Mouse (Mus musculus) erythroblast, embryonic 14.5 days (primary cell): ENCODE measurements around the gene Tmem245. TPM values are rescaled to one million over a fixed set of nuclear protein-coding genes. Genes with fewer than 3 reads are reported as not detected.

Source experiments
- H3K27me3 ChIP-seq: 2 replicates; pipeline ENCODE4 v1.6.1; 2012; ENCODE audit warnings: inconsistent platforms; ENCODE audit not compliant: control insufficient read depth
- H3K36me3 ChIP-seq: 2 replicates; pipeline ENCODE4 v1.6.1; 2012; ENCODE audit warnings: mild to moderate bottlenecking, inconsistent platforms; ENCODE audit not compliant: control insufficient read depth
- H3K4me1 ChIP-seq: 2 replicates; pipeline ENCODE4 v1.6.1; 2012; ENCODE audit warnings: inconsistent platforms; ENCODE audit not compliant: control insufficient read depth
- H3K4me3 ChIP-seq: replicated peaks from 2 replicates; pipeline ENCODE3; 2012; ENCODE audit warnings: moderate library complexity, mild to moderate bottlenecking, inconsistent platforms
- H3K9me3 ChIP-seq: 2 replicates; pipeline ENCODE4 v1.6.1; 2012; ENCODE audit warnings: low read length, inconsistent platforms, mixed read lengths; ENCODE audit not compliant: control insufficient read depth
- GATA1 ChIP-seq: IDR thresholded peaks from 2 replicates; pipeline ENCODE4 v1.6.1; 2012; ENCODE audit warnings: low read length, inconsistent platforms, mixed read lengths
- TAL1 ChIP-seq: IDR thresholded peaks from 3 replicates; pipeline ENCODE4 v1.6.1; 2012; ENCODE audit warnings: low read length, inconsistent platforms, mixed read lengths
- polyA plus RNA-seq: library from polyadenylated mRNA; stranded (reverse); fragments of >175 nt; gene quantifications from 2 replicates; pipeline ENCODE4 v1.2.3, GENCODE M21; 2012

Tmem245 gene
- polyA plus RNA-seq, 1 experiment: 0.01 TPM

DNA sequence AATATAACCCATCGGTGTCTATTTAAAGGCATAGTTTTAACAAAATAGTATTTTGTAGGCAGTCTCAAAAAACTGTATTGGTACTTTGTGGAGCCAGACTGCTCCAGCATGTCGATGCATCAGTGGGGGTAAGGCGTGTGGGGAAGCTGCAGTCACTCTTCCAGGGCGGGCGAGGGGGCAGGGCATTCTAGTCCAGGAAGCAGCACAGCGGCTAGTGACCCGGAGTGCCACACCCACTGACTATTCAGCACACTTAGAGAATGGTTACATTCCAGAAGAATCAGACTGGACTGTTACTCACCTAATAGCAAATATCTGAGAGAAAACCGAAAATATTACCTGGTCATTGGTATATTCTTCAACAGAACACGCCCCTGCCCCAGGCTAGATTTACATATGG is 10.3 kb upstream of the Tmem245 start:
- Histone ChIP-seq H3K9me3 (no peaks in the 10 kb centered on the region), H3K27me3 (no peaks in the 10 kb centered on the region), H3K4me1 (peaks cover 5% of the 10 kb centered on the region; the same call in 1 of the 2 replicates), H3K4me3 (no peak overlapping the region), H3K36me3 (no peaks in the 10 kb centered on the region)
- TF ChIP-seq GATA1 (no peak), TAL1 (no peak)

DNA sequence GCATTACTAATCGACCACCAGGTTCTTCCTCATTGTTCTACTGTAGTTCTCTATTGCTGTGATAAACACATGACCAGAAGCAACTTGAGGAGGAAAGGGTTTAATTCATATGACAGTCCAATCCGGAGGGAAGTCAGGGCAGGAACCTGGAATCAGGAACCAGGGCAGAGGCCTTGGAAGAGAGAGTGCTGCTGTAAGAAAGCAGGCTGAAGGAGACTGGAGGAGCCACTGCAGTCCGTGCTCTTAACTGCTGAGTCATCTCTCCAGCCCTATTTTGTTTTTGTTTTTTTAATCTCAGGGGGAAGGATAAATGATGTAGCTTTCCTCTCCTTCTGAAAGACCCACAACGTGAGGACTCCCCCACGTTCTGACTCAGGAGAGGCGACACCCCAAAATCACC is 6.0 kb upstream of the Tmem245 start:
- H3K36me3 ChIP-seq: no peaks in the 10 kb centered on the region
- no peaks in the 10 kb centered on the region for H3K9me3 ChIP-seq
- TF ChIP-seq GATA1 (no peak), TAL1 (no peak)
- H3K27me3 ChIP-seq: peaks cover 5% of the 10 kb centered on the region; the same call in 1 of the 2 replicates
- peaks cover 5% of the 10 kb centered on the region; the same call in 1 of the 2 replicates for H3K4me1 ChIP-seq
- H3K4me3 ChIP-seq: no peak overlapping the region

DNA sequence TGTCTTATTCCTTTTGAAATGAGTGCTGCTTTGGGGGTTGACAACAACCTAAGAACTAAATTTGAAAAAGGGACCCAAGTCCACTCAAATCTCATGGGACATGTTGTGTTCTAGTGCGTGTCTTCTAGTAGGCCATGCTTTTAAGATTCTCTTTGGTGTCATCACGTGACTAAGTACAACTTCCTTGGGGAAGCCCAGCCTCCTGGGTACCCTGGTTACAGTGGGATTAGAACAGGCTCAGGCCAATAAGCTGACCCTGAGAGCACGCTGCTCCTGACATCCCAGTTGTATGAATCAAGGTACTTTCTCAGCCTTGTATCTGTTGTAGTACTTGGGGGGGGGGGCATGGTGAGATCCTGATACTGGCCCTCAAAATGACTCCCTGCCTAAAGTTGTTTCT is 4.5 kb upstream of the Tmem245 start:
- Histone ChIP-seq H3K4me1 (peaks cover 17% of the 10 kb centered on the region), H3K4me3 (no peak overlapping the region), H3K36me3 (no peaks in the 10 kb centered on the region), H3K9me3 (no peaks in the 10 kb centered on the region), H3K27me3 (peaks cover 5% of the 10 kb centered on the region; the same call in 1 of the 2 replicates)
- TF ChIP-seq GATA1 (no peak), TAL1 (no peak)

DNA sequence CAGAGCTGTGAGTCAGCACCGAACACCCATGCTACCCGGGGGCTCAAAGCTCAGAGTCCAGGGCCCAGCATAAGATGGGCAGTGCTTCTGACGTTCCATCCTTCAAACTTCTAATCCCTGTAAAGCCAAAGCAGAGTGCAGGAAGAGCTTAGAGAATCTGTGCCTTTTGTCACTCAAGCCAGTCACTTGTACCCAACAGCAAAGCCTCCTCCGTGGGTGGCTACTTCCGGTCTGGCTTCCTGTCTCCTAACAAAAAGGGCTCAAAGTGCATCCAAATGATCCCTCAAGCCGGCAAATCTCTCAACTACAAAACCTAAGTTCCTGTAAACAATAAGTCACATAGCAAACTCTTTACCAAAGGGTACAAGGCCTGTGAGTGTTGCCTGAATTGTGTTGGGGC is 2.3 kb upstream of the Tmem245 start:
- Histone ChIP-seq H3K27me3 (peaks cover 5% of the 10 kb centered on the region; the same call in 1 of the 2 replicates), H3K36me3 (peaks cover 3% of the 10 kb centered on the region), H3K4me1 (peaks cover 31% of the 10 kb centered on the region), H3K9me3 (no peaks in the 10 kb centered on the region), H3K4me3 (no peak overlapping the region)
- TF ChIP-seq TAL1 (no peak), GATA1 (no peak)

DNA sequence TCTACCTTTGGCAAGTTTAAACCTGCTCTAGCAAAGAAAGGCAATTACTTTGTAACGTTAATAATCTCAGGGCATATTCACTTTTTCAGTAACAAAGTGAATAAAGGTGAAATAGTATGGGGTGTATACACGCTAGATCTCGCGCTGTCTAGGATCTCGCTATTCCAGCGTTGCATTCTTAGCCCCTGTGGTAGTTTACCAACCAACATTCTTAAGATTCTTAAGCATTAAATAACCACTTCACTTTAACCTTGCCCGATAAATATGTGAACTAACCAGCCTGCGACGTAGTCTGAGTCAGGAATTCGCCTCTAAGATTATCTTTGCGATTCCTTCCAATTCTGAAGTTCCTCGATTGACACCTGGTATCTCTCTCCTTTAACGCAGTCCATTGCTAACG is 1.1 kb downstream of the Tmem245 start:
- Histone ChIP-seq H3K27me3 (peaks cover 5% of the 10 kb centered on the region; the same call in 1 of the 2 replicates), H3K4me1 (peaks cover 40% of the 10 kb centered on the region), H3K9me3 (no peaks in the 10 kb centered on the region), H3K4me3 (peak overlapping the region; percentile 90), H3K36me3 (peaks cover 6% of the 10 kb centered on the region)
- TF ChIP-seq GATA1: no peak
- no peak for TF ChIP-seq TAL1

DNA sequence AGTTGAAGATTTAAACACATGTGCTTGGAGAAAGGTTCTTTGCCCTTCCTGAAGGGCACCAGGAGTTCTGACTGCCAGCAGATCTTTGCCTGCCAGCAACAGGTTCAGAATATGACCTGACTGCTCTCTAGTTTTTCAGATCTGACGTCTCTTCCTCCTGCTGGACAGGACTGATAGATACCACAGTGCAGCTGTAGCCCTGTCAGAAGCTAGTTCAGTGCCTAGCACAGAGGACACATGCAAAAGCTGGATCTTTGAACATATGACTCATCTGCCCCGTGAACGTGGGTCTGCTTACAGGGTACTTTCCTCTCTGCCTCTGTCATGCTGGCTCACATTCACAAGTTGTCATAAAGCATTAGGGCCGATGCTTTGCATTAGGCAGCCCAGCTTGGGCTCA is 3.0 kb downstream of the Tmem245 start:
- TF ChIP-seq TAL1: no peak
- TF ChIP-seq GATA1: no peak
- Histone ChIP-seq H3K27me3 (0 out of 2 replicates have a peak, but pooled peaks cover under 1% of the 10 kb centered on the region), H3K9me3 (no peaks in the 10 kb centered on the region), H3K4me1 (peaks cover 49% of the 10 kb centered on the region), H3K4me3 (no peak overlapping the region), H3K36me3 (peaks cover 6% of the 10 kb centered on the region)

DNA sequence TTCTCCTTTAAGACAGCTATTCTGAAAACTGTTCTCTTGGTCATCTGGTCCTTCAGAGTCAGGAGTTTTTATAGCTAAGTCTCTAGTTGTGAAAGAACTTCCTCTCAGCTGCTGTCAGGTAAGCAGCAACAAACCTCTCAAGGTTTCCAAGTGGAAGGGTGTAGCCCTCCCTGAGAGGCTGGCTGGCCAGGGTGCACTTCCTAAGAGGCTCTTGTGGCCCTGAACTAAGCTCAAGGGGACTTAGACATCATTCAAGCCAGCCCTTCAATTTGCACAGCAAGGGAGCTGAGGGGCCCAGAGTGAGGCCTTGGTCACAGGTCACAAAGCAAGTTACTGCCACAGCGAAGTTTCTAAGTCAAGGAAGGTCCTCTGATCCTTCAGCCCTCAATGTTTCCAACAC is 4.0 kb downstream of the Tmem245 start:
- no peak overlapping the region for H3K4me3 ChIP-seq
- no peaks in the 10 kb centered on the region for H3K27me3 ChIP-seq
- peaks cover 49% of the 10 kb centered on the region for H3K4me1 ChIP-seq
- no peak for TF ChIP-seq GATA1
- TF ChIP-seq TAL1: no peak
- H3K36me3 ChIP-seq: peaks cover 6% of the 10 kb centered on the region
- H3K9me3 ChIP-seq: no peaks in the 10 kb centered on the region

DNA sequence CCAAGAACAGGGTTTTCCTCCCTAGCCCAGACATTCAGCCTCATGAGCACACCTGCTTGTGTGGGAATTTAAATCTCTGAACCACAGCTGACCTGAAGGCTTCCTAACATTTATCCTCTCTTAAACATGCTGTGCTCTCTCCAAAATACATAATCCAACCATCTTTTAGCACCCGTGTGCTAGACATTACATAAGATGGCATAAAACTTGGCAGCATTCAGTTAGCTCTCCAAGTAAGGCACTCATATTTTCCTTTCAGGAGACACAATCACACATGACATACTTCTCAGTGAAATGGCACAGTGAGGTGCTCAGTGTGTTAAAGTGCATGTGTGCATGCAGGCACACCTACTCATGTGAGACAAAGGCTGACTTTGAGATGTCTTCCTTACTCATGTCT is 4.7 kb downstream of the Tmem245 start:
- H3K36me3 ChIP-seq: peaks cover 6% of the 10 kb centered on the region
- H3K9me3 ChIP-seq: no peaks in the 10 kb centered on the region
- H3K4me3 ChIP-seq: no peak overlapping the region
- H3K4me1 ChIP-seq: peaks cover 44% of the 10 kb centered on the region
- no peak for TF ChIP-seq TAL1
- no peak for TF ChIP-seq GATA1
- H3K27me3 ChIP-seq: no peaks in the 10 kb centered on the region

DNA sequence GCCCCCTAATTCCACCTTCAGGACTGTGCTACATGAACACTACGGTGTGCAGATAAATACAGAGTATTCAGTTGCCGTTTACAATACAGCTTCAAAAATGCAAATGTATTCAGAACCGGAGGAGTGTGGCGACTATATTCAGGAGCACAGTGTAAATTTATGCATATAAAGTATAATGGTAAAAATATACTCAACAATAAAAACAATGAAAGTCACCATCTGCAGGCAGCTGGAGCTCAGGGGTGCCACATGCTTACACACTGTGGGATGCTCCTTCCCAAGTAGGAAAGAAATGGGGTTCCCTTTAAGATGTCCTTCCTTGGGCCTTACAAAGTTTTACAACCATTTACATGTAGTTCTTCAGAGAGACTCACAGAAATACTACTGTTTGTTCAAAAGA is 5.8 kb downstream of the Tmem245 start:
- Histone ChIP-seq H3K4me3 (no peak overlapping the region), H3K9me3 (no peaks in the 10 kb centered on the region), H3K36me3 (peaks cover 9% of the 10 kb centered on the region), H3K4me1 (peaks cover 33% of the 10 kb centered on the region), H3K27me3 (no peaks in the 10 kb centered on the region)
- no peak for TF ChIP-seq GATA1
- no peak for TF ChIP-seq TAL1

DNA sequence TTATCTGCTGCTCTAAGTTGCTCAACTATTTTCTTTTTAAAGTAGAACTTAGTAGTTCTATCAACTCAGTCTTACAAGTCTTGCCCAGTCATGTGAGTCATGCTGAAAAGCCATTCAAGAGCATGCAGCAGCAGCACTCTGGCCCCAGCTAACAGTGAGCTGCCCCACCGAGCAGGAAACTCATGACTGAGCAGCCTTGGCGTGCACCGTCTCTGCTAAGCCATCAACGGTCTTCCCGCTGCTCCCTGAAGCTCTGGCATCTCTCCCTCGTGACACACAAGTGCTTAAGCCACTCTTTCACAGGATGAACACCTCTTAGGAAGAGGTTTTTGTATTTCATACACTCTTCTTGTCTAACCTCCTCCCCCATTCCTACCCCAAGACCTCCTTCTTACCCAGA is 10.1 kb downstream of the Tmem245 start:
- Histone ChIP-seq H3K4me3 (no peak overlapping the region), H3K27me3 (no peaks in the 10 kb centered on the region), H3K9me3 (no peaks in the 10 kb centered on the region), H3K4me1 (peaks cover 13% of the 10 kb centered on the region), H3K36me3 (peaks cover 31% of the 10 kb centered on the region)
- TF ChIP-seq GATA1 (no peak), TAL1 (no peak)
